Mouse (Mus musculus): Measurements from ENCODE around the gene Agr3. TPM values are rescaled to one million over a fixed set of nuclear protein-coding genes. Genes with fewer than 3 reads are reported as not detected.

Gene Agr3
- total and polyA plus RNA-seq, 3 experiments, result not detected

DNA sequence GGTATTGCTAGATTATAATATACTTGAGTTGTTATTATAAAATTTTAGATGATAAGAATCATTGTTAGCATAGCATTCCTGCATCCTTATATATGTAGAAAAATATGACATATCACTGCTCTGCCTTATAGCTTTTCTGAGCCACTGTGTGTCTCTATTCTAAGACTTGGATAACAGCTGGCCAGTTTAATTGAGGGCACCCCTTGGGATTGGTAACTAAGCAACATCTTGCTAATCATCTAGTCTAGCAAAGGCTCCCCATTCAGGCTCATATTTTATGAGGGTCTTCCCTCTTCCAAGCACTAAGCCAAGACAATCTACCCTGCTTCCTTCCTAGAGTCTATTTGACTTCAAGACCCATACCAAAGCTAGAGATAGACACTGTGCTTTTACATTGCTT is 68.7 kb downstream of the Agr3 start:
- Histone ChIP-seq H3K79me2 (replicated peaks; ENCODE audit: control insufficient read depth, extremely low read depth, insufficient read depth, poor library complexity, severe bottlenecking) (no peaks in the 10 kb centered on the region), H3K9me3 (replicated peaks; ENCODE audit: low read length) (no peaks in the 10 kb centered on the region), H3K27me3 (replicated peaks) (no peaks in the 10 kb centered on the region), H3K27ac (ENCODE audit: insufficient read depth, low read depth) (no peak overlapping the region), H3K4me3 (replicated peaks in 1 of 3; ENCODE audit: low read depth in 2 of 3, low read length in 2 of 3, poor library complexity in 1 of 3) (no peak overlapping the region), H3K9ac (ENCODE audit: insufficient read depth, low read depth) (no peak overlapping the region), H3K4me2 (ENCODE audit: insufficient read depth, low read depth, poor library complexity, severe bottlenecking) (no peak overlapping the region), H3K36me3 (replicated peaks in 1 of 2; ENCODE audit: control insufficient read depth in 1 of 2, insufficient read depth in 1 of 2, low read length in 1 of 2) (no peaks in the 10 kb centered on the region), H3K4me1 (ENCODE audit: control insufficient read depth in 1 of 2, insufficient read depth in 2 of 2) (peaks cover 0 to under 1% of the 10 kb centered on the region in 2 experiments; a peak in 2 of 4 replicates)
- dilution Hi-C loops (cut with MboI; ENCODE audit: extremely low pct_ligation_motif_present, extremely low pct_unique_long_range_greater_than_20kb, low sequenced_read_pairs), result no loop called here
- DNase-seq (ENCODE audit: extremely low read depth), result no peak
- TF ChIP-seq ETS1 (conservative IDR thresholded peaks at IDR 0.05; ENCODE audit: low read depth, low read length), result no peak
- TF ChIP-seq JUND (conservative IDR thresholded peaks at IDR 0.05; ENCODE audit: low read depth, low read length), result no peak
- TF ChIP-seq SIN3A (IDR thresholded peaks at IDR 0.05; ENCODE audit: low read length), result no peak
- no peak for TF ChIP-seq CTCF (conservative IDR thresholded peaks at IDR 0.05 in 1 of 2, IDR thresholded peaks at IDR 0.05 in 1 of 2; ENCODE audit: low read depth in 2 of 2, low read length in 2 of 2)
- TF ChIP-seq CHD2 (IDR thresholded peaks at IDR 0.05; ENCODE audit: low read length), result no peak
- TF ChIP-seq NELFE (IDR thresholded peaks at IDR 0.05; ENCODE audit: low read depth, low read length), result no peak
- TF ChIP-seq E2F4 (IDR thresholded peaks at IDR 0.05; ENCODE audit: insufficient replicate concordance, low read depth, low read length), result no peak
- TF ChIP-seq MAFK (IDR thresholded peaks at IDR 0.05; ENCODE audit: insufficient replicate concordance, low read length), result no peak
- TF ChIP-seq IRF4 (IDR thresholded peaks at IDR 0.05; ENCODE audit: low read depth, low read length), result no peak
- TF ChIP-seq MEF2A (IDR thresholded peaks at IDR 0.05; ENCODE audit: borderline replicate concordance, low read depth, low read length), result no peak
- no peak for TF ChIP-seq RAD21 (IDR thresholded peaks at IDR 0.05; ENCODE audit: low read depth, low read length)
- TF ChIP-seq HCFC1 (IDR thresholded peaks at IDR 0.05; ENCODE audit: low read depth, low read length), result no peak
- TF ChIP-seq TBP (conservative IDR thresholded peaks at IDR 0.05; ENCODE audit: low read depth, low read length), result no peak
- no peak for TF ChIP-seq NRF1 (IDR thresholded peaks at IDR 0.05; ENCODE audit: low read depth, low read length)
- no peak for TF ChIP-seq GABPA (IDR thresholded peaks at IDR 0.05; ENCODE audit: insufficient replicate concordance, low read depth, low read length)
- no peak for TF ChIP-seq UBTF (IDR thresholded peaks at IDR 0.05; ENCODE audit: low read depth, low read length)
- no peak for TF ChIP-seq MAX (IDR thresholded peaks at IDR 0.05; ENCODE audit: low read length)
- TF ChIP-seq USF2 (conservative IDR thresholded peaks at IDR 0.05; ENCODE audit: low read depth, low read length), result no peak
- in situ Hi-C loops (cut with MboI; ENCODE audit: low pct_ligation_motif_present, low pct_unique_long_range_greater_than_20kb, low sequenced_read_pairs), result no loop called here

- Histone ChIP-seq H3K4me3 (replicated peaks in 1 of 3; ENCODE audit: low read depth in 2 of 3, low read length in 2 of 3, poor library complexity in 1 of 3) (no peak overlapping the region), H3K9ac (ENCODE audit: insufficient read depth, low read depth) (no peak overlapping the region), H3K4me1 (ENCODE audit: control insufficient read depth in 1 of 2, insufficient read depth in 2 of 2) (peaks cover 0 to 5% of the 10 kb centered on the region in 2 experiments; a peak in 2 of 4 replicates), H3K9me3 (replicated peaks; ENCODE audit: low read length) (no peaks in the 10 kb centered on the region), H3K27me3 (replicated peaks) (no peaks in the 10 kb centered on the region), H3K36me3 (replicated peaks in 1 of 2; ENCODE audit: control insufficient read depth in 1 of 2, insufficient read depth in 1 of 2, low read length in 1 of 2) (no peaks in the 10 kb centered on the region), H3K27ac (ENCODE audit: insufficient read depth, low read depth) (no peak overlapping the region), H3K79me2 (replicated peaks; ENCODE audit: control insufficient read depth, extremely low read depth, insufficient read depth, poor library complexity, severe bottlenecking) (no peaks in the 10 kb centered on the region), H3K4me2 (ENCODE audit: insufficient read depth, low read depth, poor library complexity, severe bottlenecking) (no peak overlapping the region)
- DNase-seq (ENCODE audit: extremely low read depth), result peak; percentile 46
- in situ Hi-C loops (cut with MboI; ENCODE audit: low pct_ligation_motif_present, low pct_unique_long_range_greater_than_20kb, low sequenced_read_pairs), result no loop called here
- dilution Hi-C loops (cut with MboI; ENCODE audit: extremely low pct_ligation_motif_present, extremely low pct_unique_long_range_greater_than_20kb, low sequenced_read_pairs), result no loop called here
- TF ChIP-seq SMC3 (IDR thresholded peaks at IDR 0.05; ENCODE audit: low read depth, low read length) (peak; percentile 42), ZC3H11A (IDR thresholded peaks at IDR 0.05; ENCODE audit: low read depth, low read length) (no peak), HCFC1 (IDR thresholded peaks at IDR 0.05; ENCODE audit: low read depth, low read length) (no peak), MAX (IDR thresholded peaks at IDR 0.05; ENCODE audit: low read length) (no peak), RAD21 (IDR thresholded peaks at IDR 0.05; ENCODE audit: low read depth, low read length) (peak; percentile 22), CHD1 (IDR thresholded peaks at IDR 0.05; ENCODE audit: low read depth, low read length) (no peak), CTCF (conservative IDR thresholded peaks at IDR 0.05 in 1 of 2, IDR thresholded peaks at IDR 0.05 in 1 of 2; ENCODE audit: low read depth in 2 of 2, low read length in 2 of 2) (peak; percentile 67 to 70), SIN3A (IDR thresholded peaks at IDR 0.05; ENCODE audit: low read length) (no peak)
Measured at GRCm38 (mm10) chr12:35995799-35996198, 70.4 kb downstream of the Agr3 start.

Other genes starting within 250 kb of the Agr3 start
- not detected in 2 replicates for gene Agr2, start 67.3 kb downstream of the Agr3 start, total RNA-seq (2012; rRNA removed)
- not detected in 2 replicates for gene Agr2, start 67.3 kb downstream of the Agr3 start, total RNA-seq (2014; rRNA removed)
- gene Agr2, start 67.3 kb downstream of the Agr3 start, polyA plus RNA-seq (2012; ENCODE audit: insufficient read length, low read depth), result not detected in 2 replicates
- gene Tspan13, start 116.9 kb downstream of the Agr3 start, total RNA-seq (2012; rRNA removed), result 20.8 and 28.9 TPM in 2 replicates
- 15.8 and 16.6 TPM in 2 replicates for gene Tspan13, start 116.9 kb downstream of the Agr3 start, total RNA-seq (2014; rRNA removed)
- 17.4 and 18.6 TPM in 2 replicates for gene Tspan13, start 116.9 kb downstream of the Agr3 start, polyA plus RNA-seq (2012; ENCODE audit: insufficient read length, low read depth)
- 13.8 and 14.8 TPM in 2 replicates for gene Ankmy2, start 231.5 kb downstream of the Agr3 start, total RNA-seq (2012; rRNA removed)
- gene Ankmy2, start 231.5 kb downstream of the Agr3 start, total RNA-seq (2014; rRNA removed), result 19.1 and 20.9 TPM in 2 replicates
- 16.7 and 16.8 TPM in 2 replicates for gene Ankmy2, start 231.5 kb downstream of the Agr3 start, polyA plus RNA-seq (2012; ENCODE audit: insufficient read length, low read depth)
- 161 and 192 TPM in 2 replicates for gene Bzw2, start 232.5 kb downstream of the Agr3 start, total RNA-seq (2012; rRNA removed)
- 412 and 424 TPM in 2 replicates for gene Bzw2, start 232.5 kb downstream of the Agr3 start, total RNA-seq (2014; rRNA removed)
- 254 and 275 TPM in 2 replicates for gene Bzw2, start 232.5 kb downstream of the Agr3 start, polyA plus RNA-seq (2012; ENCODE audit: insufficient read length, low read depth)

Measured in CH12.LX (cell line).